Mouse (Mus musculus) c-Kit-positive CD71-negative TER-119-negative erythroid progenitor cells, embryonic 14.5 days (primary cell): Measurements from ENCODE around the gene Cacna2d3.
A peak's percentile ranks its signal among the peaks of the same experiment; 100 is the strongest.

Source experiments
- DNase-seq: peaks from one replicate; pipeline ENCODE4 v3.0.0-alpha.2; 2013; ENCODE audit warnings: low read depth

The Cacna2d3 gene

GRCm38 (mm10) chr14:29485416-29485815, 236.2 kb downstream of the Cacna2d3 start:
- DNase-seq, result no peak

DNA sequence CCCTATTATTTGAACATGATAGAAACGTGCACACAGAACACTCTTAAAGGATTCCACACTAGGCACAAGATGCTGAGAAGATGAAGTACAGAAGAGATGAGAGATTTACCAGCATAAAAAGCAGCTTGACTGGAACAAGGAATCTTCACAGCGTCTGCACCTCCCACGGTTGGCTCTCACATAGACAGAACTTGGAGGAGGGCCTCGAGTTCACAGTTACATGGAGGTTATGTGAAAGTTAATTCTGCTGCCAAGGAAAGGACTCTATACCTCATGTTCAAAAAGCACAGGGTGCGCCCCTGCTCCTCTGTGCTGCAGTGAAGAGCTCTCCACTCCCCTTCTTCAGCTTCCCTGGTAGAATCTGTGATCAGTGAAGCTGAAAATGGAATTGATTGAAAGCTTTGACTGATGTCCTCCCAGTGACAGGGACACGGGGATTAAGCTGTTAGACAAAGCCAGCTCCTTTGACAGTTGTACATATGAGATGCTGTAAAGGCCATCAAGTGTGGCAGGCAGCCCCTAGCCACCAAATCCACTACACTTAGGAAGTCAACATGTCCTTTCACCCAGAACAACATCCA, 243.2 kb downstream of the Cacna2d3 start:
- no peak for DNase-seq

- no peak for DNase-seq
Measured at GRCm38 (mm10) chr14:29464277-29464676, 257.4 kb downstream of the Cacna2d3 start.

DNA sequence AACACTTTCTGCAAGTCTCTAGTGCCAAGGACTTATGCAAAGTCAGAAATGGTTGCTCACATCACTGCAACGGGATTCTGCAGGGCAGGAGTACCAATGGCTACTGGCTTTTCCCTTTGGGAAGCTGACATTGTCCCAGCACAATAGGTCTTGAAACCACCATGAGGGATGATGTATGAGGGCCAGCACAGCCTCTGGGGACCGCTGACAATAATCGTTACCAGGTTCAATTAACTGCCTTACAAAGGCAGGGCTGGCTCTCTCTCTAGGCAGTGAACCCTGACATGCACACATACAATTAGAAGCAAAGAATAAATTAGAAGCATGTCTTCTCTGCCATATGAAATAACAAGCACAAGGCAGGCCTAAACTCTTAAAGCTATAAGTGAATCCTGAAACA, 272.5 kb downstream of the Cacna2d3 start:
- DNase-seq, result no peak

DNA sequence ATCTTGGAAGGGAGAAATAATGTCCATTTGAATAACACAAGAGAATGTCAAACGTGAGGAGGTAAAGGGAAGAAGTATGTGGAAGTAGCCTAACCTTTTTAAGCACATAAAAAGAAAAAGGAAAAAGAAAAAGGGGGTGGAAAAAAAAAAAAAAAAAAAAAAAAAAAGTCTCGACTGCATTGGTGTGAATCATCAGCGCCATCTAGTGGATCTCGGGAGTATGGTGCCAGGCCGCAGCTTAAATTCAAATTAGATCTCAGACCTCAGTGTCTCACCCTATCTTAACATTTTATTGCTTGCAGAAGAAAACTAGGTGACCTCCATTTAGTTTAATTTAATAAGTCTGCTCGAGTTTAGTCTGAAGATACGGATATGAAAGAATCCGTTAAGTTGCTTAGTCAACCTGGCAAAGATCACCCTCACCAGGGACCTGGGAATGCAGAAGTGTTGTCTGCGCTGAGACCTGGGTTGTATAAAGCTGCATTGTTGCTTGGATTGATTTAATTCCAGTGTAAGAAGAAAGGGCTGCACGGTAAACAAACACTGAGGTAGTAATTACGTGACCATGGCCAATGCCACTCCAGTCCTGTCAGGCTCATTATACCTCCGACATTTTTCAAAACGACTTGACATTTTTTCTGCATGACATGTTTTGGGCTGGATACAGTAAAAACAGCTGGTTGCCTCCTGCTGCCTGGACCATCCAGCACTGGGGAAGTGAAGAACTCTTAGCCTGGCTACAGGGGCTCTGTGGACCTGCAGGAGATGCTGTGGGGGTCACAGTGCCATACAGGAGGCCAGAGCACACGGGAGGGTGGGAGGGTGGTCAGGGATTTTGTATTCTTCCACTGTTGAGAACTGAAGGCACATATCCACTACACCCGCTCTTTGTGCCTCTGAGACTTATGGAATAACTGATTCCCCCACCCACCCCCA, 278.3 kb downstream of the Cacna2d3 start:
- DNase-seq, result peak; percentile 20

- DNase-seq, result no peak
Measured at GRCm38 (mm10) chr14:29442476-29442875, 279.2 kb downstream of the Cacna2d3 start.

DNA sequence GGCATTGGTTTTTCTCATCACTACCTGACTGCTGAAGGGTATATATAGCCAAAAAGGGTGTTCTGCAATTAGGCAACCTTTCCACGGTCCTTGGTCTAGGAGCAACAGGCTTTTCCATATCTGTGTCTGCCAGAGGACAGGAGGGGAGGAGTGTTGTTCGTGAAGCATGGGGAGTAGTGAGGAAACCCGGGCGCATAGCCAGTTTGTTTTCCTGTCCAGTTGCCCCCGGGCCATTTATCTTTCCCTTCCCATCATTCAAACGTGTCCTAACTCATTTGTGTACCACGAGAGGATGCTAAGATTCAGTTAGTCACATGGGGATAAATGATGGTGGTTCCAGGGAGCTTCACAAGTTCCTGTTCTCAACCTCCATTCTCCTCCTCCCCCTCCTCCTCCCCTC, 283.0 kb downstream of the Cacna2d3 start:
- no peak for DNase-seq

DNA sequence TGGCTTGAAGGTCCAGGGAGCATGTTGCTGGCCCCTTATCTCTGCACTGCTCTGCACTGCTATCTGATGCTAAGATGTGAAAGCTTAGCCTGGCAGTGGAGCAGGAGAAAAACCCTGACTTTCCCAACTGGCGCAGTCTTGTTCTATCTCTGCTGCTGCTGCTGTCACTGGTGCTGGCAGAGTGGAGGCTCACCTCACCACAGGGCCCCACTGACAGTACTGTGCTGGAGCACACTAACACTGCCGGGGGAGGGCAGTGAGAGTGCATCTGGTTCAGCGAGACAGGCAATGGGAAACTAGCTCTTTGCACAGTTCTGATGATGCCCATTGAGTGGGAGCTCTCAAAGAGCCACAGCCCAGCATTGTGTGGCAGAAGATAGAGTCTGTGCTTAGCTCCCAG, 283.4 kb downstream of the Cacna2d3 start:
- DNase-seq, result no peak

DNA sequence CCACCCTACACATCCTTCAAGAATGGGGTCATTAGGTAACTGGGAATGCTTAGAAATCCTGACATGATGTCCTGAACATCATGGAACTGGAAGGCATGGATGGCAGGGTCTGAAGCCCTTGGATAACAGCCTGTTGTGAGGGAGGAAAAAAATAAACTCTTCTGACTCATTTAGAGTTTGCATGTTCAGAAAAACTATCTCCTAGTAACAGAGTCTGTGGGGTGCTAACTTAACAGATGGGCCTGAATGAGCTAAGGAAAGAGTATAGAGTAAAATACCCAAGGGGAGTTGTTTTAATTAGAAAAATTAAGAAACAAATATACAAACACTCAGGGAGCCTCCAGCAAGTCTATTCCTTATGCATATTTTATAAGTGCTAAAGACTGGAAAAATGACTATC, 286.5 kb downstream of the Cacna2d3 start:
- DNase-seq, result no peak

DNA sequence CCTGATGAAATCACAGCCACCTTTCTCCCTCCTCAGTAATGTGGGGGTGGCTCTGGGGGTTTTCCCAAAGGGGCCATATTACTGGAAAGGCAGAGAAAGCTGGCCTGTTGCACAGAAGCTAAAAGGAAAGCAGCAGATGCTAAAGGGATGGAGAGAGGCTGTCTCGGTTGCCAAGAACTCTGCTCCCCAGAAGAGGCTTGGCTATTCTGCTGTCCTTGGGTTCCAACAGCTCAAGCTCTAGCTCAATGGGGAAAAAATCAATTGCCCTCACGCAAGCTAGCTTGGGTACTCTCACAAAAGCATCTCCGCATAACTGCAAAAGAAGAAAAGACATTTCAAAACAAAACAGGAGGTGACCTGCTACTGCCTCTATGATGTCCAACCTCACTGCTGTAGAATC, 287.9 kb downstream of the Cacna2d3 start:
- DNase-seq, result no peak

DNA sequence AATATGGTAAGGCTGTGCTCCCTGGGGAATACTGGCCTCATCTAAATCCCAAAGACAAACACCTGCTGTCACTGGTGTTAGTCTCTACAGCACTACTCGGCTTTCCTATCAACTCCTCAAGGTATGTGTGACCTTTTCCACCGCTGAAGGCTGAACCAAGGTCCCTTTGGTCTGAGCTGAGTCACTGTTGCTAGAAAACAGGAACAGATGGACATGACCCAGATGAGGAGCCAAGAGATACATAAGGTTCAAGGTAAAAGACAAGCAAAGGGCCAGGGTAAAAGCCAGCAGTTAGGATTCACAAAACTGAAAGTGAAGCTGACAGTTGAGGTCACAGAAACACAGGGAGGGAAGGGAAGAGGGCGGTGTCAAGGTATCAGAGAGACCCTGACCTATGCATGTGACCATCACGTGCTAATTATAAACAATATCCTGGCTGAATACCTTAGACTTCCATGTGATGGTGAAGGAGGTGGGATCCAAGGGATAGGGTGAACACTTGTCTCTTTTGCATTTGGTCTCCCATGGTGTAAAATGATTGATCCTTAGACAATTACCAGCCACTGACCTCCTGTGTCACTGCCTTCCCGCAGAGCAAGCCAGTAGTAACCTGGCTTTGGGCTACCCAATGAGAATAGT, 288.5 kb downstream of the Cacna2d3 start:
- no peak for DNase-seq

GRCm38 (mm10) chr14:29429788-29430187, 291.9 kb downstream of the Cacna2d3 start:
- no peak for DNase-seq

DNA sequence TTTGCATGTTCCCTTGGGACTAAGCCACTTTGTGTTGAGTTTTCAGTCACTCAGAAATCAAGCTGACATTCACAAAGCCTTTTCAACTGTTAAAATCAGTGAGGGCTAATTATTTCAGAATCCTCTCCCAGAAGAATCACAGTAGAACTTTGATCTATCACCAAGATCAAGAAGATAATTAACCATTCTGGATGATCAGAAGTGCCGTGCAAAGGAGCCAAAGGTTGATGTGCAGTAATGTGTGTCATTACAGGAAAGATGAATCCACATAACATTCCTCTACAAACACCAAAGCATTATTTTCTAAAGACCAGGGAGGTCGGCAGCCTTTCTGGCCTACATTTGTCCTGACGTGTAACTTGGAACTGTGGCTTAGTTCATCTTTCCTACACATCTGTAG, 296.0 kb downstream of the Cacna2d3 start:
- no peak for DNase-seq

- no peak for DNase-seq
Measured at GRCm38 (mm10) chr14:29425208-29425607, 296.5 kb downstream of the Cacna2d3 start.

- DNase-seq, result no peak
Measured at GRCm38 (mm10) chr14:29405878-29406165, 315.8 kb downstream of the Cacna2d3 start.

DNA sequence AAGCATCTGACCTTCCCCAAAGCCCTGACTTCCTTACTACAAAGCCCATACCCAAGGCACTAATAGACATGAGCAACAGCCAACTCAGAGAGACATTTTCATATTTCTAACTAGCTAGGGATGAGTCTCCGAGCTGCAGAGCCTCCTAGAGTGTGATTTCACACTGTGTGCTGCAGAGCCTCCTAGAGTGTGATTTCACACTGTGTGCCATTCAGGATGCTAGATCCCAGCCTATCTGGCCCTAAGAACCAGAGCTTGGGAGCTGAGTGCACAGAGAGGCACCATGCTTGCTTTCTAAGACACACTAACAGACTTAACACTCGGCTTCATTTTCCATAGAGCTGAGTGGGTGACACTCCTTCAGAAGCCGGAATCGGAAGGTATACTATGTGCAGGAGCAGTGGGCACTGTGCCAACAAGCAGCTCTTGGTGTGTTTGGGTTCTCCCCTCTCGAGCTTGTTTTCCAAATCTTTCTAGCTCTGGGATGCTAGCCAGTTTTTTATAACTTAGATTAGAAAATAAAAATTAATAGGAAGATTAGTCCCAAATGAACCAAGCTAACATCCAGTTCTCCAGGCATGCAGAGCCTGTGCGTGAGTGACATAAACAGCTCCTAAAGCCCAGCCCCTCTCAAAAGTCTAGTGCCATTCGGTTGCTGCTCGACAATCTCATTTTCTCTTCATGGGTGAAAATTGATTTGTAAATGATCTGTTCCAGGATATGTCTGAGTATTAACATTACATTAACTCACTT, 316.4 kb downstream of the Cacna2d3 start:
- no peak for DNase-seq

DNA sequence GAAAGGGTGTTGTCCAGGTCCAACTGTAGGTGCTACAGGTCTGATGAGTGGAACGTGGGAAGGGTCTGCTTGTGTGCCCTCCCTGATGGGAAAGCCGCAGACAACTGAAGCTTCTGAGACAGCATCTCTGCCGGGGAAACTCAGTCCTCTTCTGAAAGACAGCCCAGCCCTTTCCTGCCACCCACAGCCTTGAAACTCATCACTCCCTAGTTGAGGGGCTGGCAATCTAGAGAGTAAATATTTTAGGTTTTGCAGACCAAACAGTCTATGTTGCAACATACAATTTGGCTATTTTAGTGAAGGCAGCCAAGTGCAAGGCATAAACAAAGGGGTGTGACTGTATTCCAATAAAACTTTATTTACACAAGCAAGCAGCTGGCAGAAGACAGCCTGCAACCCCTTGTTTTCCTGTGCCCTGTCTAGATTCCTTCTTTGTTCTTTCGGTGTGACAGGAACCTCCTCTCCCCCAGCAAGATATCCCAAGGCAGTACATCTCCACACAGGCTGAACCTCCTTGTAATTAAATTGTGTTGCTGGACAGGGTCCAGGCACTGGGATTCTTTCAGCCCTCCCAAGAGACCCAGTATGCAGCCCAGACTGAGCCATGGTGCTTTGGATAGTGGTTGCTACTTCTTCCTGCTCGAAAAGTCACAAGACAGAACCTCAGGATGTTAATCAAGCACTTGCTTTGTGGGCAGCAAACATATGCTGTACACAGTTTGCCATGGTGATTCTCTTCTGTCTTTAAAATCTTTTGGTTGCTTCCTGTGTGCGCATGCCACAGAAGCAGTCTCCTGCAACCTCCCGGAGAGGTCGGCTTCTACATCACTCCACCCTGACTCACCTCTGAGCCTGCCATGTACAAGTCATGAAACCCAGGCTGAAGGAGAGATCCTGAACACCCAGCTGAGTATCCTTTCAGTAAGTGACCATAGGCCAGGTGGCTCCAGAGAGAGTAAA, 317.5 kb downstream of the Cacna2d3 start:
- no peak for DNase-seq

GRCm38 (mm10) chr14:29402471-29402870, 319.2 kb downstream of the Cacna2d3 start:
- no peak for DNase-seq

DNA sequence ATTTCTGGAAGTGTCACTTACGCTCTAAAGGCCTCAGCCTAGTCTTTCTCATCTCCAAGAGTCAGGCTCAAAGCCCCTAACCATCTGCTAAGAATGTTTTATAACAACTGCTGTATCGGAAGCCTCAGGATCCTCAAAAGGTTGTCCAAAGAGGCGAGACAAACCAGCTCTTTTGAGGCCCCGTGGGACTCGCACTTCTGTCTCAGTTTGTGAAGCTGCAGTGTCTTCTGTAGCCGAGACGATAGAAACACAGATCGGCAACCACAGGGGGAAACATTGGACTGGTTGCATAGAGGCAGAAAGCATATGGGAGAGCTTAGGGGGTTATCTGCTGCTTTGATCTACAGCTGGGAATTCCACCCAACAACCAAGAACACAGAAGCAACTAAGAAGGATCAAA, 327.9 kb downstream of the Cacna2d3 start:
- no peak for DNase-seq

GRCm38 (mm10) chr14:29392851-29393250, 328.8 kb downstream of the Cacna2d3 start:
- no peak for DNase-seq

GRCm38 (mm10) chr14:29391489-29391888, 330.2 kb downstream of the Cacna2d3 start:
- no peak for DNase-seq
